Mouse (Mus musculus) telencephalon, adult 2 months (tissue): ENCODE results near the gene Clpx.

Experiments used
- DNase-seq: peaks from one replicate; pipeline ENCODE4 v3.0.0-alpha.2; 2011; ENCODE audit warnings: low read depth, low spot score

Clpx gene

DNA sequence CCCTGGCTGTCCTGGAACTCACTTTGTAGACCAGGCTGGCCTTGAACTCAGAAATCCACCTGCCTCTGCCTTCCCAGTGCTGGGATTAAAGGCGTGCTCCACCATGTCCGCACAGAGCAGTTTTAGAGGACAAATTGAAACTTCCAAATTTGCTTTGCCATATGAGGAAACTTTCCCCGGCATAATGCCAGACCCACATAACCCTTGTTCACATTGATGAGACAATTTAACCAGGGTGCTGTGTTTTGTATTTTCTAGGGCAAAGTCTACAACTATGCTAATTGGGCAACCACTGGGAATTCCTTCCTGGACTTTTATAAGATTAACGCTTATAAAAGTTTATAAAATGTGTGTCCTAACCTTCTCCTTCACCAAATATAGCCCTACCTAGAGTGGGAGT is 4.1 kb upstream of the Clpx start:
- no peak for DNase-seq

DNA sequence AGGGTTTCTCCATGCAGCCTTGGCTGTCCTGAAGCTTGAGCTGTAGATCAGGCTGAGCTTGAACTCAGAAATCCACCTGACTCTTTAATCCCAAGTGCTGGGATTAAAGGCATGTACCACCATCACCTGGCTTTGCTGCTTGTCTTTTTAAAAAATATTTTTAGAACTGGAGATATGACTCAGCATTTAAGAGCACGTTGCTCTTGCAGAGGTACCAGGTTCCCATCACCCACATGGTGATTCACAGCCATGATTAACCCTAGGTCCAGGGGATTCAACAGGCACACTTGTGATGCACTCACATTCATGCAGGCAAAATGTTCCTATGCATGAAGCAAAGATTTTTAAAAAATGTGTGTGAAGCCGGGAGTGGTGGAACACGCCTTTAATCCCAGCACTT is 1.6 kb upstream of the Clpx start:
- no peak for DNase-seq

DNA sequence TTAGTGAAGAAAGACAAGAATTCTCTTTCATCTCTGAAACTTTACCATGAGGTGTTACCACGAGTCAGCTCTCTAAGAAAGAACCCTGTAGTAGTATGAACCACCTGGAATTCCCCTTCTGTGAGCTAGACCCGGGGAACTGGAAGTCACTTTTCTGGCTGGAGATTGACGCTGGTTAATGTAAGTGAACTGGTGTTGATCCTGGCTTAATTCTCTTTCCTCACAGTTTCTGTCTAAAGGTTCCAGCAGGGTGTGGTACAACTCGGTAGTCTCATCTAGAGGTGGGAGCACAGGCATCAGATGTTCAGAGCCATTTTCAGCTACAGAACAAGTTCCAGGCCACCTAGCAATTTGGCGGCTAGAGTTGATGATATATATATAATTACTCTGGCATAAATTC is 941 bp upstream of the Clpx start:
- no peak for DNase-seq

DNA sequence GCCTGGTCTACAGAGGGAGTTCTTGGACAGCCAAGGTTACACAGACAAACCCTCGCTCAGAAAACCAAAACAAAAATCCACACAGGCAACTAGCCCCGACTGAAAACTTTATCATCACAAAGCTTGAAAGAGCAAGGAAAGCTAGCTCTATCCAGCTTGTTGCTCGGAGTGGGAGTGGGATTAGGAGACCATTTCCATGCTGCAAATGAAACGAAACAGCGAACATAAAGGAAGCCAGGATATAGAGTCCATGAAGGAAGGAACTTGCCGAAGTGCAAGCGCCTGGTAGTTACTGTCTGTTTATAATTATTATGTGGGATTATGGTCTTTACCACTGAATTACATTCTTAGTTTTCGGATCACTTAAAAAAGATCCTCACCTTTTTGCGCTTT is 484 bp upstream of the Clpx start:
- DNase-seq: no peak

DNA sequence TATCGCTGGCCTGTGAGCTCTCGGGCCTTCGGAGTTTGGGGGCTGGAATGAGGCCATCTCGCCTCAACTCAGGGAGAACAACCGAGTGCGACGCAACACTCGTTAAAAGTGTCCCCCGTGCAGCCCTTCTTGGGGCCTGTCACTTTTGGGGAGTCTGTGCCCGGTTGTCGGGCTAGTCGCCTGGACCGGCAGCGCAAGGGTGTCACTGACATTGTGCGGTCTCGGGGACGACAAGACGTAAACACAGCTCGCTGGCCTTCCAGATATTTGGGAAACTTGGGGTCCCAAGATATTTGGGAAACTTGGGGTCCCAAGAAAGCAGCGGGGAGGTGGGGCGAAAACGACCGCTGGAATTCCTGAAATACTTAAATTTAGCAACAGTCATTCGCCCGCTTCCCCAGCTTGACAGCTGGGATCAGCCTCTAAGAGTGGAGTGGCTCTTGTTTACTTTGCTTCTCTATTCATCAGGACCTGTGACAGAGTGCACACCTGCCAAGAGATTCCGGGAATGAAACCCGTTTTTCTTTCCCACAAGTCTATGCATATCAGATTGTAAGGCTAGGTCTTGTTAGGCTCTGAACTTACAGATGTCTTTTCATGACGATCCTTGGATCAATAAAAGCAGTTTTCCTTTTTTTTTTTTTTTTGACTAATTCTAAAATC is 787 bp downstream of the Clpx start:
- no peak for DNase-seq

DNA sequence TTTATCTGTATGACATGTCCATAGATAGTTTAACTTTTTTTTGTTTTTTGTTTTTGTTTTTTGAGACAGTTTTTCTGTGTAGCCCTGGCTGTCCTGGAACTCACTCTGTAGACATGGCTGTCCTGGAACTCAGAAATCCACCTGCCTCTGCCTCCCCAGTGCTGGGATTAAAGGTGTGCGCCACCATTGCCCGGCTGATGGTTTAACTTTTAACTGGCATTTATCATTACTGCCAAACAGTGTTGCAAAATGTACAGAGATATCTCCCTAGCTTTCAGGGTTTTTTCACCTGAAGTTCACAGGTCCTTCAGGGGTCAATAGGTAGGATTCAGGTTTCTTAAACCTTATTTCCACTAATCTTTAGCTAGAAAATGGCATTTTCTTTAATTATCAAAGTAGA is 3.0 kb downstream of the Clpx start:
- no peak for DNase-seq

DNA sequence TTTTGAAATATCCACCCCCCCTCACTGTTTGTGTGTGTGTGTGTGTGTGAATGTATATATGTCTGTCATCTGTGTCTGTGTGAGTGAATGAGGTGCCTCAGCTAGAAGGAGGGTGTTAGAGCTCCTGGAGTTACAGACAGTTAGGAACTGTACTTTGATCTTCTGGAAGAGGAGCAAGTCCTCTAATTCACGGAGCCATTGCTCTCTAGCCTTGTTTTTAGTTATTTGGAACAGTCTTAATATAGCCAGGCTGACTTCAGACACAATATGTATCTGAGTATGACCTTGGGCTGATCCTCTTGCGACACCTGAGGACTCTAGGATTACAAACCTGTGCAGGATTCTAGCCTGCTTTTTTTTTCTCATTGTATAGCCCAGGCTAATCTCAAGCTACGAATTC is 4.7 kb downstream of the Clpx start:
- DNase-seq: no peak

DNA sequence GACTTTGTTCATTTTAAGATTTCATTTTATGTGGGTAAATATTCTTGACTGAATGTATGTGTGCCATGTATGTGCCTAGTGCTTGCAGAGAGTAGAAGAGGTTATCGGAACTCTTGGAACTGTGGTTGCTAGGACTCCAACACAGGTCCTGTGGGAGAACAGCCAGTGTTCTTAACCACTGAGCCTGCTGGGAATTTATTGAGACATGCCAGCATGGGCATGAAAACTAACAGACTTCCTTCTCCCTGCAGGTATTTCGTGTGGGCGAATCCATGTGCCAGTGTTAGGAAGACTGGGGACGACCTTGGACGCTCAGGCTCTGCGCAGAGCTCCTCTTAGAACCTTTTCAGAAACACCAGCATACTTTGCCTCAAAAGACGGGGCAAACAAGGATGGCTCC is 5.6 kb downstream of the Clpx start:
- DNase-seq: no peak

DNA sequence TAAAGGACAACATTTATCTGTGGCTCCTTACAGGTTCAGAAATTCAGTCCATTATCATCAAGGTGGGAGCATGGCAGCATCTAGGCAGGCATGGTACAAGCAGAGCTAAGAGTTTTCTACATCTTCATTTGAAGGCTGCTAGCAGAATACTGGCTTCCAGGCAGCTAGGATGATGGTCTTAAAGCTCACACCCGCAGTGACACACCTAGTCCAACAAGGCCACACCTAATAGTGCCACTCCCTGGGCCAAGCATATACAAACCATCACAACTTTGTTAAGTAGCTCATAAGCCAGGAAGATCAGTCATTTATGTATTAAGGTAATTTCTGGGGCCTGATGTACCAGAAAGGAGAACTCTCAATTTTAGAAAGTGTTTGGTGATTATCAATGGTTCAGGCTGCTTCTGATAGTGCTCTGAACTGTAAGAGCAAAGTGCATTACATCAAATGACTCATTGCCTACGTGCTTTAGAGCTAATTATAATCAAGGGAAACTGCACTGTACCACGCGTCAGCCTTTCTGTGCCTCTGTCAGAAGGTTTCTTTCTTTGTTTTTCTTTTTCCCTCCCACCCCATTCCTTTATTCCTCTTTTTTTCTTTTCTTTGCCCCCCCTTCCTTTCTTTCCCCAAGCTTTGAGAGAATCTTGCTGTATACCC is 8.4 kb downstream of the Clpx start:
- DNase-seq: no peak

DNA sequence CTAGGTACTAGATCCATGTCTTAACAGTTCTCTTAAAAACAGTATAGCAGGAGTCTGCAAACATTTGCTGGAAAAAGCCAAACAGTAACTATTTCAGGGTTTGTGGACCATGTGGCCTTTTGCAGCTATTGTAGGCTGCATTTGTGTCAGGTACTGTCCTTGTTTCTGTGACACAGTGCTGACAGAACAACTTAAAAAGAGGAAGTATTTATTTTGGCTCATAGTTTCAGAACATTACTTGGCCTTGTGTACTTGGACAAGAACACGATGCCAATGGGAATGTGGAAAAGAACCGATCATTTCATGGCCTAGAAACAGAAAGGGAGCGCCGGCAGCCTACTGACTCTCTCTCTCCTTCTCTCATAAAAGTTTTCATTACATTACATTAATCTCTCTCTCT is 9.5 kb downstream of the Clpx start:
- DNase-seq: no peak

DNA sequence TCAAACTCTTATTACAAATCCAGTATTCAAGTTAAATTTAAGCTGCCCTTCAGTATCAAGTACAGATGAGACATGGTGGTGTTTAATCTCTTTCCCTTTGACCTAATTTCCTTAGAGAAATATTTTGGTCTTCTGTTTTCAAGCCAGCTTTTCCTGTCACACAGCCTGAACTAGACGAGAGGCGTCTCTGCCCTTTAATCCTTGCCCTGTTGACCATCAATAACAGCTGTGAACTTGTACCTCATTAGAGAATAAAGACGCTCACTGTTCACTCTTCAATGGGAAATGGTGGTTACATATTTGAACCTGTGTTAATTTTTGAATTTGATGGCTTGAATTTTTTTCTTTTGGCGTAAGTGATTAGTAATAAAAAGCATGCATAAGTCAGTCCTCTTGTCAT is 10.2 kb downstream of the Clpx start:
- no peak for DNase-seq

DNA sequence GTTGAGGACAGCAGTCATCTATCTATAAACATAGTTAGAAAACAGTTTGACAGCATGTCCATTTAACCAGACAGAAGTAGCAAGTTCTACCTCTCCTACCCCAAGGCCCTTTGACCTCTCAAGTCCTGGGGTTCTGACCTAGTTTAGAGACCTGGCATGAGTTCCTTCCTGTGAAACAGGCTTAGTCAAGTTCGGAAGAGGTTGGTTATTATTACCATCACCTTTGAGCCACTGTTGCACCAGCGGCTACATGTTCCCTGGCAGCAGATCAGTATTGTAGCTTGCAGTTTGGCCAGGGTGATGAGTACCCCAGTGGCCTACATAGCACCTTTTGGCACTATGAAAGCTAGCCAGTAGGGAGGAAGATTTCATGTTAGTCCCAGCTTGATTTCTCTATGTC is 12.6 kb downstream of the Clpx start:
- no peak for DNase-seq

DNA sequence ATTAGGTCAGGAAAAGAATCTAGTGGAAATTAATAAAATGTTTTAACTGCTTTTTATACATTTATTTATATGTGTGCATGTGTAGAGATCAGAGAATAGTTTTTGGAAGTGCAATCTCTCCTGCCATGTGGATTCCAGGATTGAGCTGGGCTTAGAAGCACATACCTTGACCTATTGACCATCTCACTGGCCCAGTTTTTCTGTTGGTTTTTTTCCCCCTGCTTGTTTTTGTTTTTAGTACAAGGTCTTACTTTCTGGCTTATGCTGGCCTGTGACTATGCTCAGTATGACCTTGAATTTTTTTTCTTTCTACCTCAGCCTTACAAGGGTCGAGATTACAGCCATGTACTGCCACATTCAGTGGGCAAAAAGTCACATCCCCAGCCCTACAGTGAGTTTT is 14.0 kb downstream of the Clpx start:
- DNase-seq: no peak

DNA sequence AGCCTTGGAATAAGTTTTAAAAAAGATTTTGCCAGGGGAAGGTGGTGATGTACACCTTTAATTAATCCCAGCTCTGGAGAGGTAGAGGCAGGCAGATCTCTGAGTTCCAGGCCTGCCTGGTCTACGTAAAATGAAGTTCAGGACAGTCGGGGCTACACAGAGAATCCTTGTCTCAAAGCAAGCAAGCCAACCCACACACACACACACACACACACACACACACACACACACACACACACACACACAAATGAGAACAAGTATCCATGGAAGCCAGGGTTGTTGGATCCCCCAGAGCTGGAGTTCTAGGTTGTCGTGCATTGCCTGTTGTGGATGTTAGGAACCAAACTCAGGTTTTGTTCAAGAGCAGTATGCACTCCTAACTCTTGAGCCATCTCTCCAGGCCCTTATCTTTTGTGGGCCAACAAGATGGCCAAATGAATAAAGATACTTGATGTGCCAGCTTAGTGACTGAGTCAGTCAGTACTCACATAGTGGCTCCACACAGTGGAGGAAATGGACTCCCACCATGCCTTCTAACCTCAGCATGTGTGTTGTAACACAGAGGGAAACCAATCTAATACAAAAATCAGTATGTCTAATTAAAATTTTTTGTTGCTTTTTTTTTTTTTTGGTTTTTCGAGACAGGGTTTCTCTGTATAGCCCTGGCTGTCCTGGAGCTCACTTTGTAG is 18.8 kb downstream of the Clpx start:
- DNase-seq: no peak

DNA sequence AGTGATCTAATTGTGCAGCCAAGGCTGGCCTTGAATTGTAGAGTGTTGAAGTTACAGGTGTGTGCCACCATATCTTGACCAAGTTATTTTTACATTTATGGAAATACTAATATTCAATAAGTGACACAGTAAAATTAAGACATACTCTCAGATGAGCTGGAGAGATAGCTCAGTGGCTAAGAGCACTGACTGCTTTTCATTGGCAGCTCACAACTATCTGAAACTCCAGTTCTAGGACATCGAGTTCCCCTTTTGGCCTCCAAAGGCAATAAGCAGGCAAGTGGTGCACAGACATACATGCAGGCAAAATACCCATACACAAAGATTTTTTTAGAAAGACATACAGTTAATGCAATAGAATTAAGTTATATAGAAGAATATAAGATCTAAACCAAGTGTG is 19.8 kb downstream of the Clpx start:
- no peak for DNase-seq

DNA sequence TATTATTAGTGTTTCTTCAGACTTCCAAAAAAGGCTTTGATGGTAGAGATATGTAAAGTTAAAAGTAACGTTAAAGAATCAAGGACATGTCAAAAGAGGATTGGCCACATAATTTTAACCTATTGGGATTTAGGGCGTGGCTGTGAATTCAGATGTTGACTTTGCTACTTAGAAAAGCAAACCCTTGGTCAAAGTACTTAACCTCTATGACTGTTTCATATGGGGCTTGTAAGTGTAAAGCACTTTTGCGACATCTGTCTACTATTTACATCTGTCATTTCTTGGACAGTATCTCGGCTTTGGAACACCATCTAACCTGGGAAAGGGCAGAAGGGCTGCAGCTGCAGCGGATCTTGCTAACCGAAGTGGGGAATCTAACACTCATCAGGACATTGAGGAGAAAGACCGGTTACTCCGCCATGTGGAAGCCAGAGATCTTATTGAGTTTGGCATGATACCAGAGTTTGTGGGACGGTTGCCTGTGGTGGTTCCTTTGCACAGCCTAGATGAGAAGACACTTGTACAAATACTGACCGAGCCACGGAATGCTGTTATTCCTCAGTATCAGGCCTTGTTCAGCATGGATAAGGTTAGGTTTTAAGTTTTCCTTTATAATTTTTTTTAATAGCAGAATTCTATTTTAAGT is 28.3 kb downstream of the Clpx start:
- DNase-seq: no peak

DNA sequence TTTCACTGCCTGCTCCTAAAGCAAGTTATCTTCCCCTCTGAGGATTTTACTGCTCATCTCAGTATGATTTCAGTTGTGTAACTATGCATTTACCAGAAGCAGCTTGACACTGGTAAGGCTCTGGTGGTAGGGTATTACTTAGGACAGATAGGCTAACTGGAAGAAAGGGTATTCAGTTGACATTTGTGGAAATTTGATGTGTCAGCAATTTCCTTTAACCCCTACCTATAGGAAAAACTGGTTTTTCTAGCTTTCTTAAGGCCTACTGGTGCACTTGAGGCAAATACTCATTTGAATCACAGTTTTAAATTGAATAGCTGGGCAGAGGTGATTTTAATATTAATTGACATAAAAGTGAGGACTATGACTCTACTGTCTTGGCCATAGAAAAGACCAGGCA is 31.9 kb downstream of the Clpx start:
- DNase-seq: no peak

DNA sequence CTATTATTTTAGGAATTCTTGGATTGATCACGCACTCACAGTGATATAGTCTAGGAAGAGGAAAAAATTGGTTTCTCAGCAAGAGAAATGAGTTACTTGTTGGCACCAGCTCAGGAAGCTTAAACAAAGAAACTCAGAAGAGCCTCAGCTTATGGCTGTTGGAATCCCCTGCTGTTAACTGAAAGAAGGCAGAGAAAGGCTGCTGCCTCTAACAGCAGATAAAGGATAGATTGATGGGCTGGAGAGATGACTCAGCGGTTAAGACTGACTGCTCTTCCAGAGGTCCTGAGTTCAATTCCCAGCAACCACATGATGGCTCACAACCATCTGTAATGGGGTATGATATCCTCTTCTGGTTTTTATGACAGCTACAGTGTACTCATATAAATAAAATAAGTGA is 33.3 kb downstream of the Clpx start:
- DNase-seq: no peak

DNA sequence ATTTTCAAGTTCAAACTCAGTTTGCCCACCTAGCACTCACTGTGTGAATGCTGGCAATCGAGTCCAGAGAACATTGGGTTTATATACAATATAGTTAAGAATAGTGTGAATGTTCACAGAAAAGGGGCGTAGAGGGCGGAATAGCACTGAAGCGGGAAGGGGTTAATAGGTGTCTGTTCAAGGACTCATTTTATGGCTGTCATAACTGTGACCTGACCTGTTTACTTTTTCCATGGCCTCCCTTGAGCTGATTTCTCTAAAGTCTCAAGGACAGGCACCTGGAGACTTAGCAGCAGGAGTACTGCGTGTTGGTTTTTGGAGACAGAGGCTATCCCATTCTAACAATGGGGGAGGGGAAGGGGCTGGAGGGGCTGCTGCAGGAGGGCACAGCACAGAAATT is 39.9 kb downstream of the Clpx start:
- no peak for DNase-seq

DNA sequence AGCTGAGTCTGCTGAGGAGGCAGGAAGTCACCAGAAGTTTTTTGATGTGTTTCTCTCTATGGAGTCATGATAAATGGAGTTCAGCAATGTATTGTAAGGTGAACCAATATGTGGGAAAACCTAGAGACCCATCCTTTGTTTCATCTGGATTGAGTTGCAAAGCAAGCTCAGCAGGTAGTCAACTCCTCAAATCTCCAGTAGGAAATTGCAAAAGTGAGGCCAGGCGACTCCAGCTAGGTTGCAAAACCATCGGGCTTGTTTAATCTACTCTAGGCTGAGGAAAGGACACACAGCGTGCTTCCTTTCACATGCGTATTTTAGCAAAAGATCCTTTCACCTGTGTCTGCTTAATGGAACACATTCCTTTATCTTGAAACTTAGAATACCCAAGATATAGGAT is 45.1 kb downstream of the Clpx start:
- no peak for DNase-seq

DNA sequence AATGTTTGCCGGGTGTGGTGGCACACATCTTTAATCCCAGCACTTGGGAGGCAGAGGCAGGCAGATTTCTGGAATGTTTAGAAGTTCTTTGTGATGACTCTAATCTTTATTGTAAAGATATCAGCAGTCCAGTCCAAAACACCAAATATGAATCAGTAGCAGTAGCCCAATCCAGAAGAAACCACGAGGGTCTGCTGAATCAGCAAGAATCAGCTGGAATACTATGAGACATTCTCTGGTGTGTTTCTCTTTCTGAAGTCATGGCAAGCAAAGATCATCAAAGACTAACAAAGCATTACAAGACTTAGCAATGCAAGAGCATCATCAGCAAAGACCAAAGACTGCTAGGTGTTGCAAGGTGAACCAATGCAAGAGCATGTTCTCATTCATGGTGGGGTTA is 46.4 kb downstream of the Clpx start:
- DNase-seq: no peak

DNA sequence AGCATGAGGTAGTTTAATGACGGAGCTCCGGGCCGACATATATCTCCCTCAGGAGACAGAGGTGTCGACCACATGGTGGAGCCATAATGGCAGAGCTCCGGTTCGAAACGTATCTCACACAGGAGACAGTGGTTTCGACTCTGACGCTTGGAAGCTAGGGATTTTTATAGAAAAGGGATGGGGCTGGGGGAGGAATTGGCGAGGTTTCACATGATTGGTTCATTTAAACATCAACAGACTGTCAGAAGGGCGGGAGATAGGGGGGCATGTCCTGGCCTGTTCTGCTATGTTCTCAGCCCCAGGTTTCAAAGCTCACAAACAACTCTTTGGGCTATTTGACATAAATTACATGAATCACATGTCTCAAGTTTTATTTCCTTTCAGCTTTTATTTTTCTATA is 51.4 kb downstream of the Clpx start:
- peak; percentile 16 for DNase-seq
